Mouse (Mus musculus) mesoderm, embryonic 11.5 days (tissue): ENCODE measurements around the gene Senp8.
"Not testable (repeated sequence)": the region's sequence is repeated elsewhere in the genome, so short reads cannot be mapped to it uniquely, and the experiment has no call there.

Experiments
- DNase-seq: peaks from one replicate; pipeline ENCODE4 v3.0.0-alpha.2; 2012; ENCODE audit warnings: low read depth, low spot score

Senp8 gene

GRCm38 (mm10) chr9:59750267-59751065 is at the start of gene Senp8, which contains the start of gene Myo9a:
TSS of gene Senp8 (minus strand) at chr9:59750710.
TSS of gene Myo9a (plus strand) at chr9:59750896.
- DNase-seq: peak; percentile 99

GRCm38 (mm10) chr9:59766966-59767461 is 16.5 kb upstream of the Senp8 start:
- not testable (repeated sequence) for DNase-seq

DNA sequence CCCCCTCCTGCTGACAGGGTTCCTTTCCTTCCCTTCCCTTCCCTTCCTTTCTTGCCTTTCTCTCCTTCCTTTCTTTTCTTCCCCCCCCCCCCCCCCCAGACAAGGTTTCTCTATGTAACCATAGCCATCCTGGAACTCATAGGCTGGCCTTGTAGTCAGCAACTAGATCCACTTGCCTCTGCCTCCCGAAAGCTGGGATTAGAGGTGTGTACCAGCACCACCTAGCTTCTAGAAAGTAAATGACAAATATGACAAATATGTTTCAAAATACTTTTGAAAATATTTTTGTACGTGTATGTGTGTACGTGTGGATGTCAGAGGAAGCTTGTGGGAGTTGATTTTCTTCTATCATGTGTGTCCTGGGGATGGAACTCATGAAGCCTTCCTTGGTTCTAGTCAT is 10.0 kb upstream of the Senp8 start:
- no peak for DNase-seq

GRCm38 (mm10) chr9:59757016-59757415 is 6.5 kb upstream of the Senp8 start:
- not testable (repeated sequence) for DNase-seq

- DNase-seq: no peak
Measured at GRCm38 (mm10) chr9:59755199-59755598, 4.7 kb upstream of the Senp8 start.

DNA sequence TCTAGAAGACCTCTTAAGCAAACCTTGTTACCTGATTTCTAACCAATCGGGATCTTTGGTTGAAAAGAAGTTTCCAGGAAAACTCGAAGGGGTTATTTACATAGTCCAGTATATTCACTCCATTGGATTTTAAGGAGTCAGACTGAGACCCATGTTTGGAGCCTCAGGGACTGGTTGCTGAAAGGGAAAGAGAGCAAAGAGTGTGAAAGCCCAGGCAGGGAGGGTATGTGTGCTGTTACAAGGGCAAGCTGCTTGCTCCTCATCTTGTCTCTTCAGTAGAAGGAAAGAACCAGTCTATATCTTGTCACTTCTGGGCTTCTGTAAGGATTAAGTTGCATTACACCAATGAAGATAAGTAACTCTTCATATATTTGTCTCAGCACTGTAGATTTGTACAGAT is 1.5 kb upstream of the Senp8 start:
- DNase-seq: no peak

DNA sequence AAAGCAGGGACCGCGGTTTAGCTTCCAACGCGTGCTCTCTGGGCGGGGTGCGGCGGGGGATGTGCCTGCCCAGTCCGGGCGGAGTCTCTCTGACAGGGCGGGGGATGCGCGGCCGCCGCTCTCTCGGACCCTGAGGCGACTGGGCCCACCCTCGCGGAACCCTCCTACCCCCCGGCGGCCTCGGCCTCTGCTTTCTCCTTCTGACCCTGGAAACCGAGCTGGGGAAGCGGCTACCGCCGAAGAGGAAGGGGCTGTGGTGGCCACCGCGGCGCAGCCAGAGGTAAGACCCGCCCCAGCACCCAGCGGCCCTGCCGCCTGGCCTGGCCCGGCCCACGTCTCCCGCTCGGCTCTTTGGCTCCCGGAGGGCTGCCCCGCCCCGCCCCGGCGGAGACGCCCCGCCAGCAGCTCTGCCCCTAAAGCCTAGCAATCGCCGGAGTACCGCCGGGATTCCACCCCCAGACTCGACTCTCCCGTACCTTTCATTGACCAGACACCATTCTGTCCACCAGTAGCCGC is 614 bp upstream of the Senp8 start:
- no peak for DNase-seq

GRCm38 (mm10) chr9:59749581-59750265 is 787 bp downstream of the Senp8 start:
- no peak for DNase-seq

GRCm38 (mm10) chr9:59748969-59749368 is 1.5 kb downstream of the Senp8 start:
- no peak for DNase-seq

GRCm38 (mm10) chr9:59748387-59748786 is 2.1 kb downstream of the Senp8 start:
- DNase-seq: no peak

DNA sequence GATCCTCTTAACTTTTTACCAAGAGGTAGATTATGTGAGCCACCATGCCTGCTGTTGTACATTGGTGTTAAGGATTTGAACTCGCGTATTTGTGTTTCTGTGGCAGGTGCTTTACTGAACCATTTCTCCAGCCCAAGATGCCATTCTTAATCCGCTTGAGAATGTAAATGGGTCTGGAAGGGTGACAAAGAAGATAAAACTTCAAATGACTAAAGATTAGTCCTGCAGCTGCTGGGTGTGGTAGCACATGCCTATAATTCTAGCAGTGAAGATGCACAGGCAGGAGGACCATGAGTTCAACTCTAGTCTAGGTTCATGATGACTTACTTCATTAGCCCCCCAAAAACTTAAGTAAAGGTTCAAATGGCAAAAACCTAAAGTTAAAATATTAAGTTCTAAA is 6.6 kb downstream of the Senp8 start:
- DNase-seq: no peak

GRCm38 (mm10) chr9:59740593-59740992 is 9.9 kb downstream of the Senp8 start:
- no peak for DNase-seq

- DNase-seq: no peak
Measured at GRCm38 (mm10) chr9:59735394-59735793, 15.1 kb downstream of the Senp8 start.

- DNase-seq: no peak
Measured at GRCm38 (mm10) chr9:59733075-59733474, 17.4 kb downstream of the Senp8 start.

DNA sequence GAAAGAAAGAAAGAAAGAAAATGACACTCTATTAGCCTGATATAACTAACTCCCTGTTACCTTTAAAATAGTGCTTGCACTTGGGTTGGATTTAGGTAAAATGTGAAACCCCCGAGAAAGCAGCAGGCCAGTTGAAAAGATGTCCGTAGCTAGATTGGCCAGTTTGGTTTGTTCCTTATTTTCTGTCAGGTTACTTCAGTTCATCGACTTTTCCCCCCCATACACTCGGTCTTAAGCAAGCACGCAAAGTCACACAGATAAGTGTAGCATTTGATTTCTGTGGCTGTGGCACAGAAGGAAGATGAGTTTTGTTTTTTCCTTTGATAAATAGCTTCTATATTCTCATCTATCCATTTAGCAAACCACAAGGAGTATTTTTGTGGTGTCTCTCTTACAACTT is 19.4 kb downstream of the Senp8 start:
- no peak for DNase-seq

DNA sequence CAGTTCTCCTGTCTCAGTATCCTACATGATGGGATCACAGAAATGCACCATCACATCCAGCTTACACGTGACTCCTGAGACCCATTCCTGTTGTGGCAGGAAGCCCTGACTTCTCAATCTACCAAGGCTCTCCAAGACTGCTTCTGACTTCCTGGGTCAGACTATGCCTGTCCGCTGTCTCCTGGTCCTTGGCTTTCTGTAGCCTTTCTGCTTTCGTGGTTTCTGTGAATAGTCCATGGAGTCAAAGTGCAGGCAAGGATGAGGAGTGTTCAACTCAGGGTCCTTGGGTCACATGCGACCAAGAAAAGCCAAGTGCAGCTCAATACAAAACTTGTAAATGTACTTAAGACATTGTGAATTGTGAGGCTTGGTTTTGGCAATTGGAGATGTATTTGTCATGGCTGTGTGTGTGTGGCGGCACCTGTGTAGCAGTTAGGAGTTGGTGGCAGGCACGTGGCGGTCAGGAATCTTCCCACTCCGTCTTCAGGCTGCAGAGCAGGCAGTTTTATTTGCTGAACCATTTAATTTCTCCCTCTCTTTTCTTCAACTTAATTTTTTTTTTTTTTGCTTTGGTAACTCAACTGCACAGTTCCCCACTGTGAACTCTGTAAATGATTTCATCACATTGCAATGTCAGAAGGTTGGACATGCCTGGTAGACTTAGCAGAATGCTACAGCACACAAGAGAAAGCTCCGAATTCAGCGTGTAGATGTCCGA is 22.8 kb downstream of the Senp8 start:
- DNase-seq: no peak

- no peak for DNase-seq
Measured at GRCm38 (mm10) chr9:59725515-59725914, 25.0 kb downstream of the Senp8 start.

- DNase-seq: peak; percentile 46
Measured at GRCm38 (mm10) chr9:59723791-59724442, 26.6 kb downstream of the Senp8 start.

DNA sequence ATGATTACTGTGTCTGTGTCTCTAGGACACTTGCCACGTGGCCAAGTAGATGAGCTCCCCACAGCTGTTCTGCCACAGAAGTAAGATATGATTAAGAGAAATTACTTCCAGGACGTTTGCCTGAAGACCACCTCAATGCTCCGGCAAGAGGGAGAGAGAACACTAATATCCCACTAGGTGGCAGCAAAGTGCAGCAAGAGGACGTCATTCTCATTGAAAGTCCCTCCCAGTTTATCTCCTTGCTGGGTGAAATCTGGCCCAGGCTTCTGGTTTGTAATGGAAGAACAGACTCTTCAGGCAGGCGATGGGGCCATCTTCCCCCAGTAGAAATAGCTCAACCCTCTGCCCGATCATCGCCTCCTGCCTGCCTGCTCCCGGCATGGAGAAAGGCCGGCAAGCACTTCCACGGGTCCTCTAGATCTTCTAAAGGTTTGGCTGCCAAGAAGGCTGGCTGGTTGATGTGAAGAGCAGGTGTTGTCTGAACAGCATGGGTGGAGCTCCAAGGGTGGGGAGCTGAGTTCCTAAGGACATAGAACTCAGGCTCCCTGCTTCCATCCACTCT is 27.3 kb downstream of the Senp8 start:
- peak; percentile 91 for DNase-seq

- no peak for DNase-seq
Measured at GRCm38 (mm10) chr9:59721144-59721543, 29.4 kb downstream of the Senp8 start.

- no peak for DNase-seq
Measured at GRCm38 (mm10) chr9:59718237-59718636, 32.3 kb downstream of the Senp8 start.
